ENCODE assay signal across 19 mouse cellular contexts in the genomic region with DNA sequence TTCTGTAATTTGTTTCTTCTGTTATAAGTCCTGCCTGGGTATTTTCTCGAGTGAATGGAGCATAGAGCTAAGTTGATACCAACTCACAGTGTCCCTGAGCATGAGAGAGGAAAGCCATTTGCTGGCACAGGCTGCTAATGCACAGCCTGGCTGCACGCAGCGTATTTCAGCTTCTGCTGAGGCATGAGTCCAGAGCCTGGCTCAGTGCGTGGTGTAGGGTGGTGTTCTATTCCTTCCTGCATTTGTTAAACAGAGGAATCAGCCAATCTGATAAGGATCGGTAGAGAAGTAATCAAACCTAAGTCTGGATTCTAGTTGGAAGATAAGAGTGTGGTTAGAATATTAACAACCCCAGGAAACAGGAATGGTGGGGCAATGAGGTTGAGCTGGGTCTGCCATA.
DNase-seq lines count a peak whose midpoint lies in the region; ATAC-seq and TF ChIP-seq lines count a peak whose summit lies in the region.
"Had no signal": no experiment of that assay in that cellular context is flagged by ENCODE, and none has a peak within 500 bp of the region (broad histone marks: within the 10 kb centered on the region; RNA-seq: fewer than 3 reads in every experiment).

No protein-coding gene starts in this region.

- TF ChIP-seq EP300 in lung, postnatal 0 days (IDR thresholded peaks at IDR 0.05): peak; percentile 43; the same call in 1 of the 2 replicates

- H3K27me3 ChIP-seq in lung, postnatal 0 days (replicated peaks; ENCODE audit: insufficient read depth, low read length): no peaks in the 10 kb centered on the region
- H3K27me3 ChIP-seq: forebrain, embryonic 13.5 days had no signal

- no peaks in the 10 kb centered on the region for H3K9me3 ChIP-seq in lung, postnatal 0 days (ENCODE audit: low read length)
- H3K9me3 ChIP-seq: embryonic facial prominence, embryonic 13.5 days; forebrain, embryonic 13.5 days; heart, embryonic 15.5 days had no signal

- TF ChIP-seq CTCF in lung, postnatal 0 days (IDR thresholded peaks at IDR 0.05): no peak

- no peak overlapping the region for H3K9ac ChIP-seq in lung, postnatal 0 days (replicated peaks; ENCODE audit: low read depth)
- H3K9ac ChIP-seq: embryonic facial prominence, embryonic 13.5 days; forebrain, embryonic 13.5 days; heart, embryonic 15.5 days; hindbrain, embryonic 14.5 days had no signal

- WGBS in lung, postnatal 0 days: 33% methylated on average over 5 of the region's 5 CpGs

- DNase-seq in cerebellum, postnatal 14 days: peak; percentile 50 to 71
- DNase-seq in cerebellum, adult 9-11 months: no peak
- peak; percentile 32 for DNase-seq in layer of hippocampus, adult 9-11 months
- no peak for DNase-seq in layer of hippocampus, postnatal 25 days (ENCODE audit: extremely low spot score in 1 of 2, low spot score in 1 of 2)
- DNase-seq in lung, postnatal 0 days (ENCODE audit: low spot score): no peak
- peak; percentile 64 for DNase-seq in lung, postnatal 36 days
- no peak for DNase-seq in MN1 (ENCODE audit: low spot score)
- DNase-seq: adrenal gland, postnatal 14 days; cerebellum, adult 18-20 months; gastrocnemius, postnatal 36 days; heart, adult 18-20 months; heart, postnatal 14 days had no signal

- no peak overlapping the region for H3K27ac ChIP-seq in lung, postnatal 0 days (ENCODE audit: low read length)
- H3K27ac ChIP-seq: embryonic facial prominence, embryonic 13.5 days; forebrain, embryonic 13.5 days; heart, embryonic 15.5 days; hindbrain, embryonic 14.5 days had no signal

- no peaks in the 10 kb centered on the region for H3K4me1 ChIP-seq in lung, postnatal 0 days (ENCODE audit: insufficient read depth, low read depth, low read length)
- H3K4me1 ChIP-seq: embryonic facial prominence, embryonic 13.5 days; heart, embryonic 15.5 days had no signal

- no peak overlapping the region for H3K4me3 ChIP-seq in lung, postnatal 0 days (ENCODE audit: low read depth, low read length)
- H3K4me3 ChIP-seq: embryonic facial prominence, embryonic 13.5 days; forebrain, embryonic 13.5 days; heart, embryonic 15.5 days had no signal

- no peak overlapping the region for H3K4me2 ChIP-seq in lung, postnatal 0 days (replicated peaks; ENCODE audit: low read depth, low read length)
- H3K4me2 ChIP-seq: embryonic facial prominence, embryonic 13.5 days; forebrain, embryonic 13.5 days; heart, embryonic 11.5 days; heart, embryonic 15.5 days; hindbrain, embryonic 14.5 days had no signal

- peak; percentile 41; the same call in 1 of the 2 replicates for ATAC-seq in lung, postnatal 0 days
- ATAC-seq: activated CD4-positive, CD25-positive, alpha-beta regulatory T cell, adult 4 months; forebrain, embryonic 13.5 days; Patski had no signal

- H3K36me3 ChIP-seq in lung, postnatal 0 days (ENCODE audit: insufficient read depth, low read length): no peaks in the 10 kb centered on the region
- H3K36me3 ChIP-seq: embryonic facial prominence, embryonic 13.5 days; heart, embryonic 15.5 days had no signal

Comparison
In these comparisons a context has a peak if more than half of its experiments do, and no peak if none do; other contexts are left out.
1. DNase-seq: peak in cerebellum, postnatal 14 days (2 of 2), layer of hippocampus, adult 9-11 months (single experiment) and lung, postnatal 36 days (single experiment); none in cerebellum, adult 9-11 months (single experiment), layer of hippocampus, postnatal 25 days (0 of 2), lung, postnatal 0 days (single experiment) and MN1 (single experiment).